Mouse (Mus musculus) lung, postnatal 0 days (tissue): ENCODE results near the gene Otud3. TPM values are rescaled to one million over a fixed set of nuclear protein-coding genes. Genes with fewer than 3 reads are reported as not detected.

Source experiments
- ATAC-seq: fragments of 200-750 bp; cut with Nextera tagmentation; 2 replicates; pipeline ENCODE4 v1.8.0; 2017; ENCODE audit warnings: moderate library complexity
- DNase-seq: peaks from one replicate; pipeline ENCODE4 v3.0.0-alpha.2; 2016; ENCODE audit warnings: low spot score
- H3K27ac ChIP-seq: fragments of 300-500 bp; sonication (generic); 2 replicates; pipeline ENCODE4 v1.5.1; 2014; ENCODE audit warnings: antibody characterized with exemption, mild to moderate bottlenecking, low read length, mixed read lengths
- H3K27me3 ChIP-seq: fragments of 300-500 bp; sonication (generic); replicated peaks from 2 replicates; pipeline ENCODE4 v1.6.1; 2014; ENCODE audit warnings: low read length, mixed read lengths; ENCODE audit not compliant: insufficient read depth
- H3K36me3 ChIP-seq: fragments of 300-500 bp; sonication (generic); 2 replicates; pipeline ENCODE4 v1.6.1; 2014; ENCODE audit warnings: low read length, mixed read lengths; ENCODE audit not compliant: insufficient read depth
- H3K4me1 ChIP-seq: fragments of 300-500 bp; sonication (generic); 2 replicates; pipeline ENCODE4 v1.6.1; 2014; ENCODE audit warnings: antibody characterized with exemption, low read depth, low read length, mixed read lengths; ENCODE audit not compliant: insufficient read depth
- H3K4me2 ChIP-seq: fragments of 300-500 bp; sonication (generic); replicated peaks from 2 replicates; pipeline ENCODE4 v1.6.1; 2014; ENCODE audit warnings: low read depth, mild to moderate bottlenecking, low read length, moderate library complexity, mixed read lengths
- H3K4me3 ChIP-seq: fragments of 300-500 bp; sonication (generic); 2 replicates; pipeline ENCODE4 v1.5.1; 2014; ENCODE audit warnings: low read depth, low read length
- H3K9ac ChIP-seq: fragments of 300-500 bp; sonication (generic); replicated peaks from 2 replicates; pipeline ENCODE4 v1.6.1; 2014; ENCODE audit warnings: low read depth, mild to moderate bottlenecking
- H3K9me3 ChIP-seq: fragments of 300-500 bp; sonication (generic); 2 replicates; pipeline ENCODE4 v1.6.1; 2016; ENCODE audit warnings: low read length, mixed read lengths
- CTCF ChIP-seq: IDR thresholded peaks from 2 replicates; pipeline ENCODE4 v1.5.1; 2016; ENCODE audit warnings: antibody characterized with exemption, mild to moderate bottlenecking
- EP300 ChIP-seq: IDR thresholded peaks from 2 replicates; pipeline ENCODE4 v1.6.1; 2016; ENCODE audit warnings: antibody characterized with exemption, mild to moderate bottlenecking, control low read depth
- WGBS: fragments of 180-500 bp; shearing (Covaris S2); extraction: QIAGEN DNeasy Blood & Tissue Kit; methylation state at CpG from one replicate; pipeline ENCODE4 v1.1.7; 2014; 5-methylcytosine and 5-hydroxymethylcytosine counted together
- polyA plus RNA-seq: library from polyadenylated mRNA; unstranded; fragments of >200 nt; fragmentation: Nextera tagmentation; extraction: Ambion mirVana; gene quantifications from 2 replicates; pipeline ENCODE4 v1.2.1, GENCODE M21; 2015

Otud3 gene
- polyA plus RNA-seq, 1 experiment from 2014 or later, result 4.0 TPM

DNA sequence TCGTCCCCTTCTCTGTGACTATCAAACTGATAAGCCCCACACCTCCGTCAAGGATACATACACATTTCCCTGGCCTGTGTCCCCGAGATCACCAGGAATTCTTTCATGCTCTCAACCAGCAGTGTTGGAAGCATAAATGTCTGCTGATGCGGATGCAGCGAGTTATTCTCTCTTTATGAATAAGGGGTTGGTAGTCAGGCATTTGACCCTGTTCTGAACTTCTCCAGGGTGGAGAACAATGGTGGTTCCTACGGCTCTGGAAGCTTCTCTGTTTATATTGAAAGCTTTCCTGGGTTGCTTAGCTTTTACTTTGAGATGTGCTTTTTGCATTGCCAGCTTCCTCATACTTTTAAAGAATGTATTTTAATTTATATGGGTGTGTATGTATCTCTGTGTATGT is 39.9 kb downstream of the Otud3 start, which contains the start of gene Gm13030:
Gm13030 (minus strand) TSS at position 101 of the 400 bp plus-strand sequence.
- H3K4me1 ChIP-seq, result no peaks in the 10 kb centered on the region
- no peak within 1 kb of the TSS for H3K9ac ChIP-seq
- H3K9me3 ChIP-seq, result no peaks in the 10 kb centered on the region
- WGBS, result 60% methylated on average over 6 of the region's 6 CpGs
- ATAC-seq (no peak), DNase-seq (no peak)
- TF ChIP-seq EP300 (no peak), CTCF (no peak)
- no peaks in the 10 kb centered on the region for H3K27me3 ChIP-seq
- no peak within 1 kb of the TSS for H3K27ac ChIP-seq
- no peaks in the 10 kb centered on the region for H3K36me3 ChIP-seq
- no peak within 1 kb of the TSS for H3K4me2 ChIP-seq
- no peak within 1 kb of the TSS for H3K4me3 ChIP-seq

DNA sequence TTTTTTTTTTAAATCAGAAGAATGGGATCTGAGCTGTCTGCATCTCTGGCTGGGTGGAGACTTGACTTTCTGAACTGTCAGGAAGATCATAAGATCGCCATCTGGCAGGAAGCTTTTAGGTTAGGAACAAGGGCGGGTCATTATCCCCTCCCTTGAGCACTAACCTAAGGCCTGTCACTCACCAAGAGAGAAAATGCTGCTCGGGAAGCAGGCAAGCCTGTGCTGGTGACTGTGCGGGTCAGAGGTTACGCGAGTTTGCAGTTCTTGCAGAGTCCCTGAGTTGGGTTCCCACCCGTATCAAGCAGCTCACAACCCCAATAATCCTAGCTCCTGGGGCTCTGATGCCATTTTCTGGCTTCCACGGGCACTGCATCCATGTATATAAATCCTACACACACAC is 45.1 kb downstream of the Otud3 start:
- WGBS, result 53% methylated on average over 8 of the region's 8 CpGs
- TF ChIP-seq EP300 (no peak), CTCF (no peak)
- no peak overlapping the region for H3K4me3 ChIP-seq
- H3K4me1 ChIP-seq, result no peaks in the 10 kb centered on the region
- no peaks in the 10 kb centered on the region for H3K27me3 ChIP-seq
- H3K4me2 ChIP-seq, result no peak overlapping the region
- no peak overlapping the region for H3K9ac ChIP-seq
- no peak overlapping the region for H3K27ac ChIP-seq
- no peak for DNase-seq
- no peaks in the 10 kb centered on the region for H3K36me3 ChIP-seq
- no peaks in the 10 kb centered on the region for H3K9me3 ChIP-seq
- no peak for ATAC-seq

DNA sequence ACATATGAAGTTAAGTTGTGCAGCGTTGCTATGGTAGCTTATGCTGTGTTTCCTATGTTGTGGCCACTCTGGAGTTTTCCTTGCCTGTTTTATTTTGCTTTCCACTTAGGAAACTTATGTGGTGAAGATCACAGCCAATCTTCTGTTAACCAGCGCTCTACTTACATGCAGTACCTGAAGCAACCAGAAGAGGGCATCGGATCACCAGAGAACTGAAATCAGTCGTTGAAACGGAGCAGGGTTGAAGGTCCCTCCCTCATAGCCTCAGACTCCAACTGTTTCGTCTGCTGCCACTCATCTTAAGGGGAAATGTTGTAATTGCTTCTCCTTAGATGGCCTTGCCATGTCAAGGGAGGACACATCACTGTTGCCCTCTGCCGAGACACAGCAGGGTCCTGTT is 47.3 kb downstream of the Otud3 start:
- TF ChIP-seq EP300 (no peak), CTCF (peak; percentile 96)
- Histone ChIP-seq H3K9me3 (no peaks in the 10 kb centered on the region), H3K4me3 (no peak overlapping the region), H3K36me3 (no peaks in the 10 kb centered on the region), H3K4me2 (no peak overlapping the region), H3K27ac (no peak overlapping the region), H3K27me3 (no peaks in the 10 kb centered on the region), H3K4me1 (no peaks in the 10 kb centered on the region), H3K9ac (no peak overlapping the region)
- WGBS, result 8% methylated on average over 7 of the region's 7 CpGs
- ATAC-seq (peak; percentile 73), DNase-seq (peak; percentile 89)

DNA sequence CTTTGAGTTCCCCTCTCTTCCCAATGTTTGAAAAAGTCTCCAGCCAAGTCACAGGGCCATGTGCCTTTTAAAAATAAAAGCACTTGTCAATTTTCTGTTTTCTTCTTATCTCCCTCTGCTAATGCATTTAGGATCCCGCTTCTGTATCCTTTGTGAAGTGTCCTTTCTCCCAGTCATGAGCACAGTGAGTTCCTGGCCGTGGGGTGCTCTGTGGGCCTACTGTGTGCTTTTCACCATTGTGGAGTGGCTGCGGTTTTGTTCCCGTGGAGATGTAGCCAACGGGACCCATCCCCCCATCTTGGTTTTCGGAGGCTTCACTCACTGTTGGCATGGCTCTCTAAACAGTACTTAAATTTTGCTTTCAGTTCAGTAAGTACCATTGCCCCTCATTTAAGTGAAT is 47.8 kb downstream of the Otud3 start:
- DNase-seq (no peak), ATAC-seq (no peak)
- Histone ChIP-seq H3K4me3 (no peak overlapping the region), H3K9ac (no peak overlapping the region), H3K27me3 (no peaks in the 10 kb centered on the region), H3K27ac (no peak overlapping the region), H3K4me1 (no peaks in the 10 kb centered on the region), H3K36me3 (no peaks in the 10 kb centered on the region), H3K9me3 (no peaks in the 10 kb centered on the region), H3K4me2 (no peak overlapping the region)
- 56% methylated on average over 6 of the region's 6 CpGs for WGBS
- TF ChIP-seq CTCF, result no peak
- TF ChIP-seq EP300, result no peak

DNA sequence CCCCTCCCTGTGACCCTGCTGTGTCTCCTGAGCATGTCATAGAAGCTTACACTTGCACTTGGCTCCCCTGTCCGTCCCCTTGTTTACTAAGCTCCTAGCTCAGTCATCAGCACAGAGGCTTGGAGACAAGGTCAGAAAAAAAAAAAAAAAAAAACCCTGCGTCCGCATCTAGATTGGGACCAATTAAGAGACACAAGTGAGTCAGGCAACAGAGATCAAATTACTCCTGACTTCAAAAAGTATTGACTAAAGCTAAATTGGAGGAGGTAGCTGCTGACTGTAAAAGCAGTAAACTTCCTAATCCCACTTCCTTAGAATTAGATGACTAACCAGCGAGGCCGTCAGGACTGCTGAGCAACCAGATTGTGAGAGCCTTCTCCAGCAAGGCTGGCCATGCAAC is 48.7 kb downstream of the Otud3 start:
- H3K4me3 ChIP-seq, result no peak overlapping the region
- H3K27me3 ChIP-seq, result no peaks in the 10 kb centered on the region
- H3K27ac ChIP-seq, result no peak overlapping the region
- no peaks in the 10 kb centered on the region for H3K9me3 ChIP-seq
- TF ChIP-seq EP300 (no peak), CTCF (no peak)
- no peak overlapping the region for H3K4me2 ChIP-seq
- no peaks in the 10 kb centered on the region for H3K4me1 ChIP-seq
- DNase-seq, result no peak
- H3K9ac ChIP-seq, result no peak overlapping the region
- no peak for ATAC-seq
- H3K36me3 ChIP-seq, result no peaks in the 10 kb centered on the region
- WGBS, result 31% methylated on average over 5 of the region's 5 CpGs

DNA sequence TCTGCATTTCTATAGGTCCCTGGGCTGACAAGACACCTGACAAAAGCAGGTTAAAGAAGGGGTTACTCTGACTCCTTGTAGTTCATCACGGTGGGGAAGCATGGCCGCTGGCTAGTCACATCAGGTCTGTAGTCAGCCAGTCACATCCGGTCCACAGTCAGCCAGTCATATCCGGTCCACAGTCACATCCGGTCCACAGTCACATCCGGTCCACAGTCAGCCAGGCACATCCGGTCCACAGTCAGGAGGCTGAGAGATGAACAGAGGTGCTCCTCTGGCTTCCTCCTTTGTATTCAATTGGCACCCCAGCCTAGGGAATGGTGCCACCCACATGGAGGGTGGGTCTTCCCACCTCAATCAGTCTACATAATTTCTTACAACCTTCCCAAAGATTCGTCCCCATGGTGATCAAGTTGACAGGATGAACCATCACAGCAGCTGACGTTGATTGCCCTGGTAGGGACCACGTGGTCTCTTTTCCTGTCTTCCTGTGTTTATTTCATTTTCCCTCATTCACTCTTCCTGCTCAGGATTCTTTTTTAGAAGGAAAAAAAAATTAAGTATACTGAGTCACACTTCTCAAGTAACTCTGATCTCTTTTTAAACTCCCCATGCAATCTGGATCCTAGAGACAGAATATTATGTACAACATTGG is 50.3 kb downstream of the Otud3 start, which contains the start of gene Pla2g5:
Pla2g5 (minus strand) TSS at position 139 of the 655 bp plus-strand sequence.
- no peaks in the 10 kb centered on the region for H3K36me3 ChIP-seq
- no peak within 1 kb of the TSS for H3K27ac ChIP-seq
- WGBS, result 48% methylated on average over 10 of the region's 10 CpGs
- no peak for DNase-seq
- no peak; the same call in 1 of the 2 replicates for ATAC-seq
- H3K4me3 ChIP-seq, result no peak within 1 kb of the TSS
- no peaks in the 10 kb centered on the region for H3K9me3 ChIP-seq
- no peak within 1 kb of the TSS for H3K4me2 ChIP-seq
- H3K9ac ChIP-seq, result no peak within 1 kb of the TSS
- no peaks in the 10 kb centered on the region for H3K27me3 ChIP-seq
- H3K4me1 ChIP-seq, result no peaks in the 10 kb centered on the region
- TF ChIP-seq EP300 (no peak), CTCF (no peak)

DNA sequence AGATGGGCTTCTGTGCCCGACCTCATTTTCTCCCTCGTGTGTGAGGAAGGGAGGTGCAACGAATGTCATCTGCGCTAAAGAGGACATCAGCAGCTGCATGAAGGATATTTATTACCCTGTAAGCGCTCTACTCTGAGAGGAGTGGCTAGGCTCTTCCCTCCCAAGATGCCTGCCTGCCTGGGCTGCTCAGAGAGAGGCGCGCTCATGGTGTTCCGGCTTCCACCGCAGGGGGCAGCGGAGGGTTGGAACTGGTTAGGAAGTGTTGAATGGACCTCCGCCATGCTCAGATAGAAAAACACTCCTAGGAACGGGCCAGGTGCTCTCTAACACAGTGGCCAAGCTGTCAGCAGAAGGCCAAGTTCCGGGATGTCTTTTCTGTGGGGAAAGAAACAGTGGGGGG is 54.0 kb downstream of the Otud3 start:
- H3K9ac ChIP-seq, result no peak overlapping the region
- peak; percentile 81 for ATAC-seq
- peak; percentile 68 for DNase-seq

More for the DNA sequence above, 54.0 kb downstream of the Otud3 start:
- H3K9me3 ChIP-seq, result no peaks in the 10 kb centered on the region
- H3K4me1 ChIP-seq, result no peaks in the 10 kb centered on the region
- H3K27me3 ChIP-seq, result no peaks in the 10 kb centered on the region
- peak; percentile 74 for TF ChIP-seq CTCF
- no peak for TF ChIP-seq EP300
- 3% methylated on average over 12 of the region's 13 CpGs for WGBS
- H3K36me3 ChIP-seq, result no peaks in the 10 kb centered on the region
- H3K4me3 ChIP-seq, result no peak overlapping the region
- H3K27ac ChIP-seq, result no peak overlapping the region
- no peak overlapping the region for H3K4me2 ChIP-seq
